Mouse (Mus musculus): Measurements from ENCODE around the gene Ankle1. TPM values are rescaled to one million over a fixed set of nuclear protein-coding genes. Genes with fewer than 3 reads are reported as not detected.
"Not testable (repeated sequence)": the region's sequence is repeated elsewhere in the genome, so short reads cannot be mapped to it uniquely, and the experiment has no call there.

The Ankle1 gene
- total RNA-seq, 2 experiments from 2014 or later = 0.35 to 0.36 TPM

DNA sequence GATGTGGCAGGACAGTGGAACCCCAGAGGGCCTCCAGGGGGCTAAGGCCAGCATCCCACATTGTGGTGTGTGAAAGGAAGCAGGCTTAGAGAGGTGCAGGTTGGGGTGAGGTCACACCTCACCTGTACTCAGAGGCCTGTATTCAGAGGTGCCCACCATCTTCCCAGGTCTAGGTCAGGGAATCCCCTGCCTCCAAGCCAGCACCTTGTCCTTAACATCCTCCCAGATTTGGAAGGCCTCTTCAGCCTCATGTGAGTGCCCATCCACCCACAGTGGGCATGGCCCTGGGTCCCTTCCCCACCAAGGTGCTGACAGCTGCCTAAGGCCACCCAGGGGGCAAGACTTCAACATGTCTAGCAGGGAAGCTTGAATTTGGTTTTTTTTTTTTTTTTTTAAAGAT is 4.4 kb upstream of the Ankle1 start:
- peak in 1 of 2 experiments; percentile 8 for DNase-seq (ENCODE audit: extremely low spot score in 1 of 2, low spot score in 2 of 2)
- no peak for TF ChIP-seq CTCF (IDR thresholded peaks at IDR 0.05)
- no peak overlapping the region for H3K4me3 ChIP-seq
- no peak overlapping the region for H3K27ac ChIP-seq
- intact Hi-C loops (cut with DNase I) = no loop called here

DNA sequence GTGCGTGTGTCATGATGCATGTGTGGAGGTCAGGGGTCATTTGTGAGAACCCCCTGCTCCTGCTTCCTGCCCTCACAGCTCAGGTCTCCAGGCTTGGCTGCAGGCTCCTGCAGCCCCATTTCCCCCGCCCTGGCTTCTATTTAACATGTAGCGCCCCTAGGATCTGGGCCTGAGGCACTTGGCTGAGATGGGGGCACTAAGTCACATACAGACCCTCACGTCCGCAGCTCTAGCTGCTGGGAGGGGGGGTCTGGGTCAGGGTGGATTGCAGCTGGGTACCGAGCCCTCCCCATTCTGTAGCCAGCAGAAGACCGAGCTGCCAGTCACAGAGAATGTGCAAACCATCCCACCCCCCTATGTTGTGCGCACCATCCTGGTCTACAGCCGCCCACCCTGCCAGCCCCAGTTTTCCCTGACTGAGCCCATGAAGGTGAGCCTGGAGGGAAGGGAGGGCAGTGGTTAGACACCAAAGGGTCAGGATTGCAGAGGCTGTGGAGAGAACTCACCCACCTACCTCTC is 3.3 kb upstream of the Ankle1 start:
- no peak overlapping the region for H3K4me3 ChIP-seq
- DNase-seq (ENCODE audit: extremely low spot score in 1 of 2, low spot score in 2 of 2) = no peak
- TF ChIP-seq CTCF (IDR thresholded peaks at IDR 0.05) = no peak
- intact Hi-C loops (cut with DNase I) = no loop called here
- no peak overlapping the region for H3K27ac ChIP-seq

DNA sequence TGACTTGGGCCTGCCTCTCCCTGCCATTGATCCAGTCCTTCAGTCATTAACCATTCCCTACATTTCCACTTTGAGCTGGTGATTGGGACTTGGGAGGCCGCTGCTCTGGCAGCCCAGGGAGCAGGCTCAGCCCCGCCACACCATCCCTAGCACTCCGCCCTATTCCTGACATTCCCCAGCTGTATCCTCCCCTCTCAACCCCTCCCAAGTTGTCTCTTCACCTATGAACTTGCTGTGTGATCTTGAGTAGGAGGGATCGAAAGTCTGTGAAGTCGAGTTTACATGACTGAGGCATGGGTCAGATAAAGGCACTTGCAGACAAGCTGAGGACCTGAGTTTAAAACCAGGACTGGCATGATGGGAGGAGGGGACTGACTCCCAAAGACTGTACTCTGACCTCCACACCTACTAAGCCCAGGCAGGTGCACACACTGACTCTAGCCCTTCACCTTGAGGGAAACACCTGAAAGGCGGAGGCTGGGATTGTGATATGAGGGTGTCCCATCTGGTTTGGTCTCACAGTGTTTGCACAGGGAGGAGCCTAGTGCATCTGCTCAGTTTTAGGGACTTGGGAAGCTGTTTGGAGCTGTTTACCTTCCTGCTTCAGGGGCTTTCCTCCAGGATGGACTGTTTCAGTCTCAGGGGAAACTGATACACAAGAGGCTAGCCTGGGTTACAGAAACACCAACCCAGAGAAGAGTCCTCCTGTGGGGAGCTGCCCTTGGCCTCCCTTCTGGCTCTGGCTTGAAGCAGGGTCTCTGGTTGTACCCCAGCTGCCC is 2.5 kb upstream of the Ankle1 start:
- DNase-seq (ENCODE audit: extremely low spot score in 1 of 2, low spot score in 2 of 2) = no peak
- H3K4me3 ChIP-seq = no peak overlapping the region
- no peak for TF ChIP-seq CTCF (IDR thresholded peaks at IDR 0.05)
- intact Hi-C loops (cut with DNase I) = no loop called here
- no peak overlapping the region for H3K27ac ChIP-seq

DNA sequence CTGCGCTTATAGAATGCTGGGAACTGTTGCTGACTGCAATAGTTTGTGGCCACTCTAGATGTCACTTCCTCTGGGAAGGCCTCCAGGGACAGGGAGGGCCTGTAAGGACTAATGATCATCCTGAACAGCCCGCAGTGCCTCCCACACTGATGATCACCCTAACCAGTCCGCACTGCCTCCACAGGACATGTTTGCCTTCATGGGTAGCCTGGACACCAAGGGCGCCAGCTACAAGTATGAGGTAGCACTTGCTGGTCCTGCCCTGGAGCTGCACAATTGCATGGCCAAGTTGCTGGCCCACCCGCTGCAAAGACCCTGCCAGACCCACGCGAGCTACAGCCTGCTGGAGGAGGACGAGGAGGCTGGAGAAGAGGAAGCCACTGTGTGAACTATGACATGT is 1.8 kb upstream of the Ankle1 start:
- Histone ChIP-seq H3K27ac (no peak overlapping the region), H3K4me3 (no peak overlapping the region)
- no peak for TF ChIP-seq CTCF (IDR thresholded peaks at IDR 0.05)
- intact Hi-C loops (cut with DNase I) = loop anchor here (2.0 kb wide), 1 partner anchor 55 kb away; no protein-coding TSS in a partner anchor
- no peak for DNase-seq (ENCODE audit: extremely low spot score in 1 of 2, low spot score in 2 of 2)

DNA sequence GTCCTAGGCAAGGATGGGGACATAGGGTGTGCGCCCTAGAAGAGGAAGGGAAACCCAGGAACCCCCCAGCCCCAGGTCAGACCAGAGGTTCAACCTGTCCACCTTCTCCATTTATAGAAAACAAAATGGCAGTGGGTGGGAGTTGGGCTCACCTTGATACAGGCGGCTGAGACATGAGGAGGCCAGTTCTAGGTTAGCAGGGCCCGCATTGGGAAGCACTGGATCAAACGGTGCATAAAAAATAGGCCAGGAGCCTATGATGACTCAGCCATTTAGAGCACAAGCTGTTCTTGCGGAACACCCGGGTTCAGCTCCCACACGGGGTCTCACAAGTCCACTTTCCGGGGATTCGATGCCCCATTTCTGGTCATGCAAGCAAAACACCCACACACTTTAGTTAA is 859 bp upstream of the Ankle1 start:
- peak overlapping the region; percentile 40; the same call in 1 of the 2 replicates for H3K4me3 ChIP-seq
- no peak for DNase-seq (ENCODE audit: extremely low spot score in 1 of 2, low spot score in 2 of 2)
- intact Hi-C loops (cut with DNase I) = loop anchor here (2.0 kb wide), 1 partner anchor 54 kb away; no protein-coding TSS in a partner anchor
- TF ChIP-seq CTCF (IDR thresholded peaks at IDR 0.05) = no peak
- no peak overlapping the region for H3K27ac ChIP-seq

DNA sequence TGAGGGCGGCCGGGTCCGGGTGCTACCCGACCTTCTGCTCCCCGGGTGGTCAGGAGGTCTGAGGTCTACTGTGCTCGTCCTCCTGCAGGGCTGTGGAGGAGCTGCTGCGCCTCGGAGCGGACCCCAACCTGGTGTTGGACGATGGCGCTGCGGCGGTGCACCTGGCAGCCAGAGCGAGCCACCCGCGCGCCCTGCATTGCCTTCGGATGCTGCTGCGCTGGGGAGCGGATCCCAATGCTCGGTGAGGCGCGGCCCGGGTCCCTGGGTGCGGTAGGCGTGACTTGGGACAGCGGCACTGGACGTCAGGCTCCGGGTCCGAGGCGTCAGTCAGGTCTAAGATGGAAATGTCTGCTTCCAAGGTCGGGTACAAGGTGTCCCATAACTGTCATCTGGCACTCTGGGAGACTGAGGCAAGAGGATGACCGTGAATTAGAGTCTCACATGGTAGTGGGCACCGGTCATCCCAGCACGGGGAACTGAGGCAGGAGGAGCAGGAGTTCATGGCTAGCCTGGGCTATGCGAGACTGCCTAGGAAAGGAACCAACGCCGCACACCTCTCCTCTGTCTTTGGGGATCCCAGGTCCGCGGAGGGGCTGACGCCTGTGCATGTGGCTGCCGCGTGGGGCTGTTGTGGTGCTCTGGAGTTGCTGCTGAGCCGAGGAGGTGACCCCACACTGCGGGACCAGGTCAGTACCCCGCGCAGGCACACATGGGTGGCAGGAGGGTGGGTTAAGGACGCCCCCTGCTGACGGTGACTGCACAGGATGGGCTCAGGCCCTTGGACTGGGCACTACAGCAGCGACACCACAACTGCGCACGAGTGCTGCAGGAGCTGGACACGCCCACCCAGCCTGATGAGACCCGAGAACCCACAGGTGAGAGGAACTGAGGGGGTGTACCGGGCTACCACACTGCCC is 547 bp downstream of the Ankle1 start:
- Histone ChIP-seq H3K4me3 (peak overlapping the region; percentile 40), H3K27ac (no peak overlapping the region)
- TF ChIP-seq CTCF (IDR thresholded peaks at IDR 0.05) = peak; percentile 53
- no peak for DNase-seq (ENCODE audit: extremely low spot score in 1 of 2, low spot score in 2 of 2)
- intact Hi-C loops (cut with DNase I) = no loop called here

DNA sequence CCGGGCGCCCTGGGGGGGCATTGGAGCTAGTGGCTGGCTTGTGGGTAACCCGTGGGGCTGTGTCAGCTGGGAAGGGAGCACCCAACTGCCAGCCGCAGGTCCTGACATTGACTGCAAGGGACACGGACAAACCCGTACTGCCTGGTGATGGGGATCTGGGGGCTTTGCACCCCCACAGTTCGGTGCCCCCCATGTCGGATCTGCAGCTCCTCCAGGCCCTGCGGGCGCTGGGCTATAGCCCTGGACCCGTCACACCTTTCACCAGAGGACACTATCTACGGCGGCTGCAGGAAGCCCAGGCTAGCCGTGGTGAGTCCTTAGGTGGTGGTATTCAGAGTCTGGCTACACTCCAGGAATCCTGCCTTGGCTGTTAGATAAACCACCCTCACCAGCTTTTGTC is 1.6 kb downstream of the Ankle1 start:
- no peak for DNase-seq (ENCODE audit: extremely low spot score in 1 of 2, low spot score in 2 of 2)
- TF ChIP-seq CTCF (IDR thresholded peaks at IDR 0.05) = no peak
- H3K27ac ChIP-seq = no peak overlapping the region
- no peak overlapping the region for H3K4me3 ChIP-seq
- intact Hi-C loops (cut with DNase I) = no loop called here

DNA sequence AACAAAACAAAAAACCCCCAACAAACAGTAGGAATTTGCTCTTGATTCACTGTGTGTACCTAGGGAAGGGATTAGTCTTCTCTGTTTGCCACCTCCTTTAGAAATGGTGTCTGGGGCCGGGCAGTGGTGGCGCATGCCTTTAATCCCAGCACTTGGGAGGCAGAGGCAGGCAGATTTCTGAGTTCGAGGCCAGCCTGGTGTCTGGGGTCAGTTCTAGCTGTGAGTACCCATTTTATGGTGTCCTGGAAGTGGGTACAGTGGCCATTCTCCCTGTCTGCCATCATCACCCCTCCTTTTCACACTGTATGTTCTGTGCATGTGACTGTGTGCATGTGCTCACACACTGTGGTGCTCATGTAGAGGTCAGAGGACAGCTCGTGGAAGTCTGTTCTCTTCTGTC is 2.4 kb downstream of the Ankle1 start:
- Histone ChIP-seq H3K27ac (no peak overlapping the region), H3K4me3 (no peak overlapping the region)
- intact Hi-C loops (cut with DNase I) = no loop called here
- TF ChIP-seq CTCF (IDR thresholded peaks at IDR 0.05) = no peak
- no peak for DNase-seq (ENCODE audit: extremely low spot score in 1 of 2, low spot score in 2 of 2)

DNA sequence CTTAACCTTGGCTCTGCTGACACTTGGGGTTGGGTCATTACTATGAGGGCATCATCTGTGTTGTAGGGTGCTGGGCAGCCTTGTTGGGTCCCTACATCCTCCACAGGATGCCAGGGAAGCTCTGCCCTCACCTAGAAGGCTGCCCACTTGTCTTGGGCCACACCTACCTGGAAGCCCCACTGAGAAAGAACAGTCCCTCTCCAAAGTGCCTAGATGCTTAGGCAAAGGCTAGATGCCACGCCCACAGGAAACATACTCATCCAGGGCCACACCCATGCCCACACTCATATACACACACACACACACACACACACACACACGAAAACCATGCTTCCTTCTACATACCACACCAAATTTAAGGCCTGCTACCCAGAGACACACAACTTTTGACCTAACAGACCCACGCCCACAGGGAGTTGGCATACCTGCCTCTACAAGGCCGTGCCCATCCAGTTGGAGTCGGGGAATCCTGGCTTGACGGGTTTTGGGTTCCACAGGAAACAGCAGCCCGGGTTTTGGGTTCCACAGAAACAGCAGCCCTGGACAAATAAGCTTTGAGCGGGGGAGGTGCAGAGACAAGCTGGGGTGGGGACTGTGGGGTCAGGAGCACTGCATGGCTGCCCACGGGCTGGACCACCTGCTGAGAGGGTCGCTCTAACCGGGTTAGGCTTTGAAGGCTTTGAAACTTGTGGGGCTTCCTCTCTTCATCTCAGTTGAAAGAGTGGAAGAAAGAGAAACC is 5.9 kb downstream of the Ankle1 start:
- no peak for TF ChIP-seq CTCF (IDR thresholded peaks at IDR 0.05)
- no peak overlapping the region for H3K4me3 ChIP-seq
- intact Hi-C loops (cut with DNase I) = loop anchor here (5.0 kb wide), 1 partner anchor 1116 kb away; no protein-coding TSS in a partner anchor
- DNase-seq (ENCODE audit: extremely low spot score in 1 of 2, low spot score in 2 of 2) = no peak
- no peak overlapping the region for H3K27ac ChIP-seq

DNA sequence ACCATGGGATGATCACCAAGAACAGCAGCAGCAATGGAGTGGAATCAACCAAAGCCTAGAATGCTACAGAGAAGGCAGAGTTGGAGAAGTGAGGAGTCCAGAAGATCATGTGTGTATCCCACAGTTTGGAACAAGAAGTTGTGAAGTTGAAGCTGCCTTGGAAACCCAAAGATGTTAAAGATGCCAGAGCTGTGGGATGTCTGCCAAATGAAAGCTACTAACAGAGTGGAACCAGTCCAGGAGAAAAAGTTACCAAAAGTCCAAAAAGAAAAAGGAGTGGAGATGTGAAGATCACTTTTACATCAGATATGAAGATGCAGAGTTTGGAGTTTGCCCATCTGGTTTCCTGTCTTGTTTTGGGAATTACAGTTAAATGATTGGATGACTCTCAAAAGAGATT is 16.3 kb downstream of the Ankle1 start:
- Histone ChIP-seq H3K27ac (no peak overlapping the region), H3K4me3 (no peak overlapping the region)
- intact Hi-C loops (cut with DNase I) = no loop called here
- TF ChIP-seq CTCF (IDR thresholded peaks at IDR 0.05) = no peak
- no peak for DNase-seq (ENCODE audit: extremely low spot score in 1 of 2, low spot score in 2 of 2)

DNA sequence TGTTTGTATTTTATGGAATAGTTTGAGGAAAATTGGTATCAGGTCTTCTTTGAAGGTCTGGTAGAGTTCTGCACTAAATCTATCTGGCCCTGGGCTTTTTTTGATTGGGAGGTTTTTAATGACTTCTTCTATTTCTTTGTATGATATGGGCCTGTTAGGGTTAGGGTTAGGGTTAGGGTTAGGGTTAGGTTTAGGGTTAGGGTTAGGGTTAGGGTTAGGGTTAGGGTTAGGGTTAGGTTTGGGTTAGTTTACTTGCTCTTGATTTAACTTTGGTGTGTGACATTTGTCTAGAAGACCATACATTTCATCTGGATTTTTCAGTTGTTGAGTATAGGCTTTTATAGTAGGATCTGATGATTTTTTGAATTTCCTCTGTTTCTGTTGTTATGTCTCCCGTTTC is 27.1 kb downstream of the Ankle1 start:
- intact Hi-C loops (cut with DNase I) = not testable (repeated sequence)

More for the DNA sequence above, 27.1 kb downstream of the Ankle1 start:
- DNase-seq (ENCODE audit: extremely low spot score in 1 of 2, low spot score in 2 of 2); H3K4me3 ChIP-seq; H3K27ac ChIP-seq: not testable (repeated sequence)
